Mouse (Mus musculus): Measurements from ENCODE around the gene Ublcp1. TPM values are rescaled to one million over a fixed set of nuclear protein-coding genes. Genes with fewer than 3 reads are reported as not detected.
A peak's percentile ranks its signal among the peaks of the same experiment; 100 is the strongest.

Ublcp1 gene
- polyA plus RNA-seq, 1 experiment from 2014 or later: 58.4 TPM

GRCm38 (mm10) chr11:44476445-44476844, 6.1 kb upstream of the Ublcp1 start:
- Histone ChIP-seq H3K27ac (ENCODE audit: low read depth, low read length) (no peak overlapping the region), H3K9ac (ENCODE audit: low read depth, low read length) (no peak overlapping the region), H3K4me1 (ENCODE audit: control insufficient read depth, insufficient read depth, low read length) (0 out of 2 replicates have a peak, but pooled peaks cover 3% of the 10 kb centered on the region), H3K9me3 (replicated peaks; ENCODE audit: control insufficient read depth, low read length) (no peaks in the 10 kb centered on the region), H3K4me3 (ENCODE audit: low read depth, low read length) (no peak overlapping the region), H3K27me3 (ENCODE audit: control insufficient read depth, insufficient read depth, low read length) (no peaks in the 10 kb centered on the region), H3K36me3 (ENCODE audit: control insufficient read depth, insufficient read depth, low read length) (no peaks in the 10 kb centered on the region), H3K4me2 (no peak overlapping the region)
- WGBS (ENCODE audit: insufficient replicate concordance): 68% methylated on average over 2 of the region's 2 CpGs
- ATAC-seq (replicated peaks; ENCODE audit: insufficient number of reproducible peaks, low FRiP score, low TSS enrichment): no peak

- no peak for ATAC-seq (replicated peaks; ENCODE audit: insufficient number of reproducible peaks, low FRiP score, low TSS enrichment)
These were observed 5.2 kb upstream of the Ublcp1 start for GRCm38 (mm10) chr11:44475467-44475866.

GRCm38 (mm10) chr11:44471337-44471995, 1.2 kb upstream of the Ublcp1 start:
- Histone ChIP-seq H3K27ac (ENCODE audit: low read depth, low read length) (peak overlapping the region; percentile 97), H3K36me3 (ENCODE audit: control insufficient read depth, insufficient read depth, low read length) (no peaks in the 10 kb centered on the region), H3K4me3 (ENCODE audit: low read depth, low read length) (peak overlapping the region; percentile 88), H3K9ac (ENCODE audit: low read depth, low read length) (peak overlapping the region; percentile 82), H3K4me1 (ENCODE audit: control insufficient read depth, insufficient read depth, low read length) (peaks cover 8% of the 10 kb centered on the region; the same call in 1 of the 2 replicates), H3K4me2 (peak overlapping the region; percentile 83), H3K9me3 (replicated peaks; ENCODE audit: control insufficient read depth, low read length) (no peaks in the 10 kb centered on the region), H3K27me3 (ENCODE audit: control insufficient read depth, insufficient read depth, low read length) (no peaks in the 10 kb centered on the region)
- no peak for ATAC-seq (replicated peaks; ENCODE audit: insufficient number of reproducible peaks, low FRiP score, low TSS enrichment)
- 18% methylated on average over 4 of the region's 4 CpGs for WGBS (ENCODE audit: insufficient replicate concordance)

More at GRCm38 (mm10) chr11:44475467-44475866, 5.2 kb upstream of the Ublcp1 start:
- WGBS (ENCODE audit: insufficient replicate concordance): 66% methylated on average over 3 of the region's 3 CpGs
- Histone ChIP-seq H3K4me3 (ENCODE audit: low read depth, low read length) (no peak overlapping the region), H3K4me2 (no peak overlapping the region), H3K36me3 (ENCODE audit: control insufficient read depth, insufficient read depth, low read length) (no peaks in the 10 kb centered on the region), H3K27me3 (ENCODE audit: control insufficient read depth, insufficient read depth, low read length) (no peaks in the 10 kb centered on the region), H3K27ac (ENCODE audit: low read depth, low read length) (no peak overlapping the region), H3K9ac (ENCODE audit: low read depth, low read length) (no peak overlapping the region), H3K4me1 (ENCODE audit: control insufficient read depth, insufficient read depth, low read length) (0 out of 2 replicates have a peak, but pooled peaks cover 5% of the 10 kb centered on the region), H3K9me3 (replicated peaks; ENCODE audit: control insufficient read depth, low read length) (no peaks in the 10 kb centered on the region)

GRCm38 (mm10) chr11:44469646-44470431, 459 bp downstream of the Ublcp1 start:
- WGBS (ENCODE audit: insufficient replicate concordance): under 1% methylated on average over 59 of the region's 59 CpGs
- peak overlapping the region; percentile 83 for H3K4me2 ChIP-seq

GRCm38 (mm10) chr11:44468306-44468790, 1.9 kb downstream of the Ublcp1 start:
- Histone ChIP-seq H3K4me2 (no peak overlapping the region), H3K4me3 (ENCODE audit: low read depth, low read length) (no peak overlapping the region), H3K27me3 (ENCODE audit: control insufficient read depth, insufficient read depth, low read length) (no peaks in the 10 kb centered on the region), H3K9me3 (replicated peaks; ENCODE audit: control insufficient read depth, low read length) (no peaks in the 10 kb centered on the region), H3K36me3 (ENCODE audit: control insufficient read depth, insufficient read depth, low read length) (peaks cover 3% of the 10 kb centered on the region; the same call in 1 of the 2 replicates), H3K4me1 (ENCODE audit: control insufficient read depth, insufficient read depth, low read length) (peaks cover 8% of the 10 kb centered on the region; the same call in 1 of the 2 replicates), H3K27ac (ENCODE audit: low read depth, low read length) (no peak overlapping the region), H3K9ac (ENCODE audit: low read depth, low read length) (no peak overlapping the region)
- no peak for ATAC-seq (replicated peaks; ENCODE audit: insufficient number of reproducible peaks, low FRiP score, low TSS enrichment)
- WGBS (ENCODE audit: insufficient replicate concordance): 86% methylated on average over 10 of the region's 10 CpGs

More at GRCm38 (mm10) chr11:44469646-44470431, 459 bp downstream of the Ublcp1 start:
- Histone ChIP-seq H3K36me3 (ENCODE audit: control insufficient read depth, insufficient read depth, low read length) (no peaks in the 10 kb centered on the region), H3K27me3 (ENCODE audit: control insufficient read depth, insufficient read depth, low read length) (no peaks in the 10 kb centered on the region), H3K27ac (ENCODE audit: low read depth, low read length) (peak overlapping the region; percentile 97), H3K9me3 (replicated peaks; ENCODE audit: control insufficient read depth, low read length) (no peaks in the 10 kb centered on the region), H3K4me3 (ENCODE audit: low read depth, low read length) (peak overlapping the region; percentile 88), H3K4me1 (ENCODE audit: control insufficient read depth, insufficient read depth, low read length) (peaks cover 8% of the 10 kb centered on the region; the same call in 1 of the 2 replicates), H3K9ac (ENCODE audit: low read depth, low read length) (peak overlapping the region; percentile 82)
- ATAC-seq (replicated peaks; ENCODE audit: insufficient number of reproducible peaks, low FRiP score, low TSS enrichment): peak; percentile 65

- H3K4me2 ChIP-seq: no peak overlapping the region
- WGBS (ENCODE audit: insufficient replicate concordance): 86% methylated on average over 6 of the region's 6 CpGs
- H3K27me3 ChIP-seq (ENCODE audit: control insufficient read depth, insufficient read depth, low read length): no peaks in the 10 kb centered on the region
- H3K9me3 ChIP-seq (replicated peaks; ENCODE audit: control insufficient read depth, low read length): no peaks in the 10 kb centered on the region
- H3K9ac ChIP-seq (ENCODE audit: low read depth, low read length): no peak overlapping the region
- peaks cover 8% of the 10 kb centered on the region; the same call in 1 of the 2 replicates for H3K4me1 ChIP-seq (ENCODE audit: control insufficient read depth, insufficient read depth, low read length)
- ATAC-seq (replicated peaks; ENCODE audit: insufficient number of reproducible peaks, low FRiP score, low TSS enrichment): no peak
- no peak overlapping the region for H3K27ac ChIP-seq (ENCODE audit: low read depth, low read length)
- no peak overlapping the region for H3K4me3 ChIP-seq (ENCODE audit: low read depth, low read length)
- peaks cover 7% of the 10 kb centered on the region for H3K36me3 ChIP-seq (ENCODE audit: control insufficient read depth, insufficient read depth, low read length)
These were observed 3.3 kb downstream of the Ublcp1 start for GRCm38 (mm10) chr11:44466949-44467442.

GRCm38 (mm10) chr11:44461493-44461892, 8.8 kb downstream of the Ublcp1 start:
- Histone ChIP-seq H3K4me2 (no peak overlapping the region), H3K9me3 (replicated peaks; ENCODE audit: control insufficient read depth, low read length) (no peaks in the 10 kb centered on the region), H3K4me3 (ENCODE audit: low read depth, low read length) (no peak overlapping the region), H3K36me3 (ENCODE audit: control insufficient read depth, insufficient read depth, low read length) (peaks cover 7% of the 10 kb centered on the region), H3K4me1 (ENCODE audit: control insufficient read depth, insufficient read depth, low read length) (no peaks in the 10 kb centered on the region), H3K27me3 (ENCODE audit: control insufficient read depth, insufficient read depth, low read length) (no peaks in the 10 kb centered on the region), H3K27ac (ENCODE audit: low read depth, low read length) (no peak overlapping the region), H3K9ac (ENCODE audit: low read depth, low read length) (no peak overlapping the region)
- ATAC-seq (replicated peaks; ENCODE audit: insufficient number of reproducible peaks, low FRiP score, low TSS enrichment): no peak
- 65% methylated on average over 6 of the region's 6 CpGs for WGBS (ENCODE audit: insufficient replicate concordance)

GRCm38 (mm10) chr11:44453423-44453822, 16.9 kb downstream of the Ublcp1 start:
- no peak for ATAC-seq (replicated peaks; ENCODE audit: insufficient number of reproducible peaks, low FRiP score, low TSS enrichment)
- H3K4me3 ChIP-seq (ENCODE audit: low read depth, low read length): no peak overlapping the region
- WGBS (ENCODE audit: insufficient replicate concordance): 69% methylated on average over 2 of the region's 2 CpGs

More at GRCm38 (mm10) chr11:44453423-44453822, 16.9 kb downstream of the Ublcp1 start:
- Histone ChIP-seq H3K9me3 (replicated peaks; ENCODE audit: control insufficient read depth, low read length) (no peaks in the 10 kb centered on the region), H3K36me3 (ENCODE audit: control insufficient read depth, insufficient read depth, low read length) (no peaks in the 10 kb centered on the region), H3K9ac (ENCODE audit: low read depth, low read length) (no peak overlapping the region), H3K27me3 (ENCODE audit: control insufficient read depth, insufficient read depth, low read length) (no peaks in the 10 kb centered on the region), H3K4me1 (ENCODE audit: control insufficient read depth, insufficient read depth, low read length) (no peaks in the 10 kb centered on the region), H3K27ac (ENCODE audit: low read depth, low read length) (no peak overlapping the region), H3K4me2 (no peak overlapping the region)

Measured in heart, embryonic 11.5 days (tissue).